Mouse (Mus musculus) thymus, adult 2 months (tissue): ENCODE results near the gene Csn1s2a. TPM values are rescaled to one million over a fixed set of nuclear protein-coding genes. Genes with fewer than 3 reads are reported as not detected.
"Not testable (repeated sequence)": the region's sequence is repeated elsewhere in the genome, so short reads cannot be mapped to it uniquely, and the experiment has no call there.

Source experiments
- DNase-seq: peaks from one replicate; pipeline ENCODE4 v3.0.0; 2021
- H3K27ac ChIP-seq: fragments of 200-500 bp; 2 replicates; pipeline ENCODE4 v1.5.1; 2012; ENCODE audit warnings: low read length, control low read depth; ENCODE audit not compliant: control insufficient read depth, insufficient read depth
- H3K27me3 ChIP-seq: fragments of 200-500 bp; 2 replicates; pipeline ENCODE4 v1.6.1; 2012; ENCODE audit warnings: mild to moderate bottlenecking, low read length, moderate library complexity, mixed read lengths; ENCODE audit not compliant: control insufficient read depth, insufficient read depth
- H3K36me3 ChIP-seq: fragments of 200-500 bp; 2 replicates; pipeline ENCODE4 v1.6.1; 2012; ENCODE audit warnings: mild to moderate bottlenecking, low read length, moderate library complexity; ENCODE audit not compliant: control insufficient read depth, insufficient read depth
- H3K4me1 ChIP-seq: fragments of 200-500 bp; replicated peaks from 2 replicates; pipeline ENCODE4 v1.6.1; 2012; ENCODE audit warnings: low read length; ENCODE audit not compliant: control insufficient read depth, insufficient read depth
- H3K4me3 ChIP-seq: fragments of 200-500 bp; 2 replicates; pipeline ENCODE4 v1.5.1; 2012; ENCODE audit warnings: mild to moderate bottlenecking, low read length, control low read depth, moderate library complexity; ENCODE audit not compliant: control insufficient read depth, insufficient read depth
- CTCF ChIP-seq: fragments of 200-500 bp; IDR thresholded peaks from 2 replicates; pipeline ENCODE4 v1.5.1; 2012; ENCODE audit warnings: mild to moderate bottlenecking, control low read depth, low read length, moderate library complexity, borderline replicate concordance; ENCODE audit not compliant: control insufficient read depth, poor library complexity, insufficient read depth; ENCODE audit errors: extremely low read depth
- POLR2A ChIP-seq: fragments of 200-500 bp; IDR thresholded peaks from 2 replicates; pipeline ENCODE4 v1.6.1; 2012; ENCODE audit warnings: mild to moderate bottlenecking, low read length, control low read depth, moderate library complexity; ENCODE audit not compliant: control insufficient read depth, poor library complexity, insufficient read depth; ENCODE audit errors: extremely low read depth
- WGBS: fragments of 180-500 bp; shearing (Covaris S2); methylation state at CpG from one replicate; pipeline ENCODE4 v1.1.7; 2018; 5-methylcytosine and 5-hydroxymethylcytosine counted together
- polyA plus RNA-seq: library from polyadenylated mRNA; depleted of rRNA; stranded (reverse); fragments of >200 nt; gene quantifications from 2 replicates; pipeline ENCODE4 v1.2.3, GENCODE M21; 2012; rRNA removed

Csn1s2a gene
- 0.75 and 0.88 TPM in 2 replicates for polyA plus RNA-seq

- no peaks in the 10 kb centered on the region for H3K36me3 ChIP-seq
- WGBS = 66% methylated on average over 1 of the region's 1 CpGs
- no peak for DNase-seq
These were observed at the start of gene Csn1s2a for GRCm38 (mm10) chr5:87774267-87774666. Gene Csn1s2a, plus strand, starts transcription at chr5:87774567.

GRCm38 (mm10) chr5:87734821-87735220 lies 39.5 kb upstream of the Csn1s2a start:
- Histone ChIP-seq H3K36me3 (no peaks in the 10 kb centered on the region), H3K4me1 (no peaks in the 10 kb centered on the region), H3K4me3 (no peak overlapping the region), H3K27ac (no peak overlapping the region), H3K27me3 (no peaks in the 10 kb centered on the region)
- no peak for DNase-seq
- TF ChIP-seq POLR2A (no peak), CTCF (no peak)

More at GRCm38 (mm10) chr5:87774267-87774666, at the start of gene Csn1s2a:
- no peak within 1 kb of the TSS for H3K4me3 ChIP-seq
- H3K4me1 ChIP-seq = no peaks in the 10 kb centered on the region
- no peaks in the 10 kb centered on the region for H3K27me3 ChIP-seq
- H3K27ac ChIP-seq = no peak within 1 kb of the TSS
- TF ChIP-seq POLR2A (no peak), CTCF (no peak)

- 89% methylated on average over 1 of the region's 1 CpGs for WGBS
- TF ChIP-seq POLR2A (no peak), CTCF (no peak)
These were observed 20.9 kb upstream of the Csn1s2a start for GRCm38 (mm10) chr5:87753471-87753870.

GRCm38 (mm10) chr5:87764546-87764945 lies 9.8 kb upstream of the Csn1s2a start:
- Histone ChIP-seq H3K4me3 (no peak overlapping the region), H3K4me1 (no peaks in the 10 kb centered on the region), H3K36me3 (no peaks in the 10 kb centered on the region), H3K27me3 (no peaks in the 10 kb centered on the region), H3K27ac (no peak overlapping the region)
- TF ChIP-seq CTCF = no peak
- no peak for TF ChIP-seq POLR2A
- WGBS = 87% methylated on average over 3 of the region's 3 CpGs
- DNase-seq = no peak

More at GRCm38 (mm10) chr5:87753471-87753870, 20.9 kb upstream of the Csn1s2a start:
- Histone ChIP-seq H3K36me3 (no peaks in the 10 kb centered on the region), H3K4me3 (no peak overlapping the region), H3K4me1 (no peaks in the 10 kb centered on the region), H3K27me3 (no peaks in the 10 kb centered on the region), H3K27ac (no peak overlapping the region)
- no peak for DNase-seq

GRCm38 (mm10) chr5:87772151-87772550 lies 2.2 kb upstream of the Csn1s2a start:
- not testable (repeated sequence) for H3K4me1 ChIP-seq, H3K4me3 ChIP-seq, H3K27me3 ChIP-seq, H3K36me3 ChIP-seq, H3K27ac ChIP-seq, DNase-seq
- 62% methylated on average over 2 of the region's 2 CpGs for WGBS

GRCm38 (mm10) chr5:87782731-87783130 lies 8.4 kb downstream of the Csn1s2a start:
- 58% methylated on average over 4 of the region's 4 CpGs for WGBS

GRCm38 (mm10) chr5:87807782-87808181 lies 33.4 kb downstream of the Csn1s2a start, which contains the start of gene Csn1s2b:
Gene Csn1s2b, plus strand, starts transcription at chr5:87808082.
- TF ChIP-seq CTCF (no peak), POLR2A (no peak)
- DNase-seq = no peak
- no peak within 1 kb of the TSS for H3K4me3 ChIP-seq
- WGBS = 81% methylated on average over 2 of the region's 2 CpGs
- H3K27me3 ChIP-seq = no peaks in the 10 kb centered on the region
- no peaks in the 10 kb centered on the region for H3K4me1 ChIP-seq
- H3K27ac ChIP-seq = no peak within 1 kb of the TSS
- H3K36me3 ChIP-seq = no peaks in the 10 kb centered on the region

More at GRCm38 (mm10) chr5:87782731-87783130, 8.4 kb downstream of the Csn1s2a start:
- no peaks in the 10 kb centered on the region for H3K4me1 ChIP-seq
- H3K4me3 ChIP-seq = no peak overlapping the region
- no peak for TF ChIP-seq CTCF
- TF ChIP-seq POLR2A = no peak
- H3K36me3 ChIP-seq = no peaks in the 10 kb centered on the region
- H3K27me3 ChIP-seq = no peaks in the 10 kb centered on the region
- H3K27ac ChIP-seq = no peak overlapping the region
- no peak for DNase-seq
